In genomic region chr14:112465096-112465495, GRCm38 (mm10) we compare ENCODE assay signal across 15 mouse cellular contexts.
DNase-seq lines count a peak whose midpoint lies in the region.
"Had no signal": no experiment of that assay in that cellular context is flagged by ENCODE, and none has a peak within 500 bp of the region (broad histone marks: within the 10 kb centered on the region; RNA-seq: fewer than 3 reads in every experiment).

No protein-coding gene starts in this region.

- intact Hi-C loops in left cerebral cortex, postnatal 14 days (cut with DNase I) = no loop called here
- intact Hi-C loops in heart, postnatal 10 days (cut with DNase I) = no loop called here

- peak; percentile 9 to 64 for DNase-seq in layer of hippocampus, adult 18-20 months (ENCODE audit: low spot score in 2 of 2)
- DNase-seq in layer of hippocampus, adult 9-10 months (ENCODE audit: low spot score) = no peak
- peak; percentile 77 for DNase-seq in brain, adult 2 months (ENCODE audit: low read depth, low spot score)
- peak; percentile 59 for DNase-seq in brain, embryonic 18.5 days (ENCODE audit: low read depth, low spot score)
- DNase-seq in left cerebral cortex, postnatal 14 days (ENCODE audit: low spot score in 2 of 2) = peak; percentile 13 to 40
- DNase-seq in heart, postnatal 10 days = no peak
- no peak for DNase-seq in urinary bladder, adult 18-20 months (ENCODE audit: low spot score in 2 of 2)
- DNase-seq: adrenal gland, adult 2 months; cerebellum, adult 11 months; cerebellum, postnatal 10 days; gastrocnemius, adult 2 months; kidney, adult 8-10 months; kidney, postnatal 36 days; lung, postnatal 10 days; thymus, postnatal 25 days had no signal

Comparison
In these comparisons a context has a peak if more than half of its experiments do, and no peak if none do; other contexts are left out.
1. DNase-seq: peak in layer of hippocampus, adult 18-20 months (2 of 2), brain, adult 2 months (single experiment), brain, embryonic 18.5 days (single experiment) and left cerebral cortex, postnatal 14 days (2 of 2); none in layer of hippocampus, adult 9-10 months (single experiment), heart, postnatal 10 days (0 of 2) and urinary bladder, adult 18-20 months (0 of 2).